Mouse (Mus musculus) adrenal gland, postnatal 25 days (tissue): Measurements from ENCODE around the gene Itln1. TPM values are rescaled to one million over a fixed set of nuclear protein-coding genes. Genes with fewer than 3 reads are reported as not detected.

Experiments used
- DNase-seq: peaks from one replicate; pipeline ENCODE4 v3.0.0; 2021; ENCODE audit warnings: mixed read lengths
- long read RNA-seq: library from polyadenylated mRNA; stranded (forward); transcript quantifications from one replicate; pipeline ENCODE4 v2.0.0, GENCODE M21; 2021
- total RNA-seq: library from RNA; stranded (reverse); gene quantifications from 2 replicates; pipeline ENCODE4 v1.2.3, GENCODE M21; 2021

The Itln1 gene
- total RNA-seq: not detected in 2 replicates
- long read RNA-seq: 0 reads

DNA sequence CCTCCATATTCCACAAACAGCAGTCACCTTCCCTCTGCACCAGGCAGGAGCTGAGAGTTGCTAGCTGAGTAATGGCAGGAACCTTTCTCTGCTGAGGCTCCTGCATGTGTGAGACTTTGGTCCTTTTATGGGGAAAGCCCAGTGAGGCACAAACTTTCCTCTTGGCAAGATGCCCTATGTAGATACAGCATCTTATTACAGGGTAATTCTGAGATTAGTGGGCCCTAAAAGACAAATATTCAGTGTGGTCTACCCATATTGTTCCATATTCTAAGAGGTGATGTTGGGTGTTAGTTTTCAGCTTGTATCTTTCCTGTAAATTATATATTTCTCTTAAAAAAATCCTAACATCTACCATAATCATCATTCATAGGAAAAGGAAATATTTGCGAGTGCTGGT, at the start of gene Itln1:
TSS of gene Itln1 (minus strand) at position 101 of the 400 bp plus-strand sequence.
- no peak for DNase-seq

DNA sequence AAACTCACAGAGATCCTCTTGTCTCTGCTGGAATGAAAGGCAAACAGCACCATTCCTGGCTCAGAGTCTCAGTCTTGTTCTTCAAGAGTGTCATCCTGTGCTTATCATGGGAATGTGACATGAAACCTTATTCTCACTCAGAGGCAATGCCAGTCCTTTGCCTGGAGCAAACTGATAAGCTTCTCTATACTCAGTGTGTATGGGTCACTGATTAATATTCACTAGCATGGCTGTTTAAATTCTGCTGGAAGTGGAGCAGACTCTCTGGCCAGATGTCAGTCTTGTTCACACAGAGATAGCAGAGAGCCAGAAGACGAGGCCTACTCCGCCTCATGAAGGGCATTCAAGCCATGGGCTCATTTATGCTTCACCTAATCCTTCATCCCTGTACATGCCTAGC, 49.5 kb upstream of the Itln1 start:
- no peak for DNase-seq

- DNase-seq: no peak
Observed at GRCm38 (mm10) chr1:171577168-171577567, 42.1 kb upstream of the Itln1 start.

GRCm38 (mm10) chr1:171568436-171568835, 33.3 kb upstream of the Itln1 start:
- no peak for DNase-seq

DNA sequence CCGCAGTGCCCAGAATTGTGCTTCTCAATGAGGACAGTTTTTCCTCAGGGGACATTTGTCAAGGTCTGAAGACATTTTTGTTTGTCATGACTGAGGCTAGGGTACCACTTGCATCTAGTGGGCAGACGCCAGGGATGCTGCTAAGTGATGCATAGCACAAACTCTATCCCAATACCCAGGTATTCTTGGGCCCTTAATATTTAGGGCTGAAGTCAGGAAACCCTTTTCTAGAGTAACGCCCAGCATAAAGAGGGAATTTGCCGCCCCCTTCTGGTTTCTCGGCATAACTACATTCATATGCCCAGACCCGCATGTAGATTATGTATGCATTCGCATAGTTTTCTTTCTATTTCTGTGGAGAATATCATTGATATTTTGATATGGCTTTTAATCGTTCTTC, 31.7 kb upstream of the Itln1 start:
- DNase-seq: peak; percentile 35

DNA sequence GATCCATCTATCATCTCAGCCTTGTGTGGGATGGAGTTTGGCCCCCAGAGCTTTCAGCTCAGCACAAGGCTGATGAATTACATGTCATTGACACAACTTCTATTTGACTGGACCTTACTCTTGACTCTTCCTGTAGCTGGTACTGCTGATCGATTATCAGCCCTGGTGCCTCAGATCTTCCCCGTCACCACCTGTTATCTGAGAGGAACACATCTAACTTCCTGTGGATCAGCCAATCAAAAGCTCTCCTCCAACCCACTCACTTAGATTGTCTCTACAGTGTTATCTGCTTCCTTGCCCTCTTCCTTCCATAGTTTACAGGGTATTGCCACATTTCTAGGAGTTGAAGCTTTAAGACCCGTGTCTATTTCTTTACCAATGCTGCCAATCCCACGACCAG, 30.8 kb upstream of the Itln1 start:
- DNase-seq: no peak

- DNase-seq: no peak
Observed at GRCm38 (mm10) chr1:171564247-171564646, 29.2 kb upstream of the Itln1 start.

- DNase-seq: no peak
Observed at GRCm38 (mm10) chr1:171563042-171563441, 27.9 kb upstream of the Itln1 start.

GRCm38 (mm10) chr1:171561639-171562225, 26.6 kb upstream of the Itln1 start:
- no peak for DNase-seq

GRCm38 (mm10) chr1:171561200-171561599, 26.1 kb upstream of the Itln1 start:
- no peak for DNase-seq

DNA sequence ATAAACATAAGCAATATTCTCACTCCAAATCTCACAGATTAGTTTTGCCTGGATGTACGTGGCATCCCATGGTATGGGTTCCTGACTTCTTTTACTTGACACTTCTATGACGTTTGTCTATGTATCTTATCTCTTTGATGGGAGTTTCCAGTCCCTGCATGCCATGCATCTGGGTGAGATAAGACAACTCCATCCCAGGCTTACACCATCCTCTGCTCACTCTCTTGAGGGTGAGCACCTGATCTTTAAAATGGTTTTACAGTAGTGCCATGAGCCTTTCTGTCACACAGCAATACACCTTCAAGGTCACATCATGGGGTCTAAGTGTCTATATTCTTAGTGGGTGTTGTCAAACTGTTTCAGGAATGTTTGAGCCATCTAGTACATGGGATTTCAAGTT, 25.2 kb upstream of the Itln1 start:
- DNase-seq: no peak

GRCm38 (mm10) chr1:171558898-171559297, 23.8 kb upstream of the Itln1 start, which contains the start of gene Cd244a:
Gene Cd244a, plus strand, starts transcription at chr1:171559193.
- DNase-seq: no peak

DNA sequence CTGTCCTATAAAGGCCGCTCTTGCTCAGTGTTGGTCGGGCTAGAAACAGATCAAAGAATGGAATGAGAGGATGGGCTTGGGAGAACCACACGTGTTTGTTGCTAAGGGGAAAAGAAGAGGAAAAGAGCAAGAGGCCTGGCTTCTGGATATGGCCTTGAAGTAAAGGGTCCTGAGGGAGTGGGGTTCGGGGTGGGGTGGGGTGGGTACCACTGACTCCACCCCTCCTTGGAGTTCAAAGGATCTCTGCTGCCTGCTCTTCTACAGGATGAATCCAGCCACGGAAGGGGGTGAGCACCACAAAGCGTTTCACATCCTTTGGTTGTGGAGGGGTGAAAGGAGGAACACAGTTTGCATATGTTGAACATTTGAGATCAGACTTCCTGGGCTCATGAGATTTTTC, 23.3 kb upstream of the Itln1 start:
- no peak for DNase-seq

- no peak for DNase-seq
Observed at GRCm38 (mm10) chr1:171556366-171556765, 21.3 kb upstream of the Itln1 start.

DNA sequence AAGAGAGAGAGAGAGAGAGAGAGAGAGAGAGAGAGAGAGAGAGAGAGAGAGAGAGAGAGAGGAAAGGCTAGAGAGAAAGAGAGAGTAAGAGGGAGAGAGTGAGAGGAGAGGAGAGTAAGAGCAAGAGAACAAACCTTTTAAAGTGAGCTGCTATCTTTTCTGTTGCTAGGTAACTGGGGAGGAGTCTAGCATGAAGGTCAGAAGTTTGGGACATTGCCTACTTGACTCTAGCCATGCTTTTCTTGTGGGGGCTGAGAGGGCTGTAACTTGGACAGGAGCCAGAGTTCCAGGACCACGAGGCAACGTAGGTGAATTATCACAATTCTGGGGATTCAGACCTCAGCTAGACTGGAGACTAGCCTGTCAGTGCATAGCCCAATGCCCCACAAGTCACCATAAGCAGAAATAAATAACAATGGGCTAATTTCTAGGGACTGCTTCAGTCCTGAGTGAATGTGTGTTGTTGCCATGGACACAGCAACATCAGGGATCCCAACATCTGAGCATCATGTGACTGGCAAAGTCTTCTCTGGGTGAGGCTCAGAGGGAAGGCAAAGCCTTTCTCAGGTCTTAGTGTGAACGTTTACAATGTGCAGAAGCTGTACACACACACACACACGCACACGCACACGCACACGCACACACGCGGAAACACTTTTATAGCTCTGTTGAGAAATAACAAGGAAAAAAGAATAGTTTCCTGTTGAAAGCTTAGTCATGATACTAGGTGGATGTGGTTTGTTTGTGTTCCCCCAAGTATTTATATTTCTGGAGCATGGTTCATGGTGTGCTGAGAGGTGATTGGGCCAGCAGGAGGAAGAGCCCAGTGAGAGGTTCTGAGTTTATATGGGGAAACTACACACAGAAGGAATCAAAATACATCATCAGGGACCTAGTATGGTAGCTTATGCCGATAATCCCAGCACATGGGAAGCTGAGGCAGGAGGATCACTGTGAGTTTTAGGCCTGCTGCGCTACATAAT, 18.6 kb upstream of the Itln1 start:
- no peak for DNase-seq

DNA sequence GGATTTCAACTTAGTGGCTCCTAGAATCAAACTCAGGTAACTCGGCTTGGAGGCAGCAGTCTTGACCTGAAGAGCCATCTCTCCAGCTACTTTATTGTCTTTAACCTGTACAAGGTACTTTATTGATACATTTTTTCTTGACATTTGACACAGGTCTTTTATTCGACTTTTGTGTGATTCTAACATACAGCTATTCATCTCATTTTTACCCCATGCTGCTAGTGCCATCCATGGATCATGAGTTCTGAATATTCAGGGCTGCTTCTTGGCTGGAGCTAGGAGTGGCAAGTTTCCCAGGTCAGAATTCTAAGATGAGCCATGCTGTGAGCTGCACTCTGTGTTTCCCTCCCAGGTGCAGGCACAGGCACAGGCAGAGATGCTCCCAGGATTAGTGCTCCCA, 17.1 kb upstream of the Itln1 start:
- DNase-seq: no peak

GRCm38 (mm10) chr1:171551326-171551725, 16.2 kb upstream of the Itln1 start:
- no peak for DNase-seq

GRCm38 (mm10) chr1:171540694-171541093, 5.6 kb upstream of the Itln1 start:
- no peak for DNase-seq

DNA sequence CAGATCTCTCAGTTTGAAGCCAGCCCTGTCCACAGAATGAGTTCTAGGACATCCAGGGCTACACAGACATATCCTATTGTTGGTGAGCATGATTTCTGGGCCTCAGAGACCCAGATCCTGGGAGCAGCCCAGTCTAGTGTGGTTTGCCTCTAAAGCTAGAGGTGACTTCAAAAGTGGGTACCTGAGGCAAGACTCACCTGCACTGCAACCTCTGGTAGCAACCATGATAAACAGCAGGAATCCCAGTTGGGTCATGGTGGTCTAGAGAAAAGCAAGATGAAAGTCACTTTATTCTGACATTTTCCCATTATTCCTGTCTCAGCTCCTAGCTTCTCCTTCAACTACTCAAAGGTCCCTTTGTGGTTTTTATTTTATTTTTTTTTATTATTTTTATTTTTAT, 537 bp downstream of the Itln1 start:
- DNase-seq: no peak

GRCm38 (mm10) chr1:171532830-171533229, 2.3 kb downstream of the Itln1 start:
- DNase-seq: no peak

DNA sequence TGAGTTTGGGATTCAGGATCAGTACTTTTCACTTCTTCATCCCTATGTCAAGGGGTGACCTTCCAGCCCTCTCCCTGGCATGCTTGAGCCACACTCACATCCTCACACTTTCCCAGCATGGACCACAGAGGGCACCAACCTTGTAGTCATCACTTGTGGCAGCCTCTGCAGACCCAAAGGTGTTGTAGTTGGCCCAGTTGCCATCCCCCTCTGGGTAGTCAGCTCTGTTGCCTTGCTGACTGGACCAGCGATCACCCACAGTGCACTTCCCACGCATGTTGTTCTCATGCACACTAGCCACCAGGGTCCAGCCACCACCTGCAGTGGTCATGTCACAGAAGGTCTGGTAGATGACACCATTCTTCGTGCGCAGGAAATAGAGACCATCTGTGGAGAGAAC, 3.7 kb downstream of the Itln1 start:
- no peak for DNase-seq

- no peak for DNase-seq
Observed at GRCm38 (mm10) chr1:171515557-171515956, 19.5 kb downstream of the Itln1 start.

GRCm38 (mm10) chr1:171515039-171515438, 20.1 kb downstream of the Itln1 start:
- DNase-seq: no peak

DNA sequence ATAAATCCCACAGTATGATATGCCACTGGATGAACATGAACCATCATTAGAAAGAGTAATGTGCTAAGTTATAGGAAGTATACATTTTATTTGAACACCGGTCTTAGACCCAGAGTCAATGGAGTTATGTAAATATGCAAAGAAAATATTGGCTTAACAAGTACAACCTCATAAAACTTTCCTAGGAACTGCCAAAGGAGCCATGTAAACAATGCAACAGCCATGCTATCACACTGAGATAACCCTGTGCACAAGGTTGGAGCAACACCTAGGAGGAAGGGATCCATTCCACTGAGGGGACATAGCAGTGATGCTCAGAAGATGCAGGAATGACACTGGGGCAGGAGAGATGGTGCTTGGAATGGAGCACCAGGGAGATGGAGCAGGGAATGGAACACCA, 21.3 kb downstream of the Itln1 start:
- no peak for DNase-seq
